Mouse (Mus musculus): ENCODE data around the gene Kif6. TPM values are rescaled to one million over a fixed set of nuclear protein-coding genes. Genes with fewer than 3 reads are reported as not detected.

Kif6 gene
- total RNA-seq, 2 experiments from 2014 or later, result 0.38 to 0.46 TPM

DNA sequence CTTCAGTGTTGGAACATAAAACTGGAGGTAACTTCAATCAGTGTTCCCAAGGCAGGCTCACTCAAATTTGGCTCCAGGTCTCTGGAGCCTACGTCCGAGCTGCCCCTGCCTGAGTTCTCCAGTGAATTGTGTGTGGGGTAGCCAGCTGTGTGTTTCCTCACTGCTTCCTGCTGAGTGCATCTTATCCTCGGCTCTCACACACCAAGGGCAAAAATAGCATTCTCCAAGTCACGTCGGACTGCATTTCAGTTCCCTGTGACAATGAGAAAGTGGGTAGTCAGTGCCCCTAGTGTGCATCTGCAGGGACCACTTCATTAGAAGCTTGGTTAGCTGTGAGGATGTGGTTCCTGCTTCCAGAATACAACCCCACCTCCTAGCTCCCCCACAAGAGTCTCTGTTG lies 222.5 kb downstream of the Kif6 start:
- no peak for DNase-seq (ENCODE audit: low spot score in 2 of 2)

GRCm38 (mm10) chr17:49839243-49839642 lies 224.3 kb downstream of the Kif6 start:
- DNase-seq (ENCODE audit: low spot score in 2 of 2), result no peak

GRCm38 (mm10) chr17:49851210-49851609 lies 236.3 kb downstream of the Kif6 start:
- DNase-seq (ENCODE audit: low spot score in 2 of 2), result no peak

DNA sequence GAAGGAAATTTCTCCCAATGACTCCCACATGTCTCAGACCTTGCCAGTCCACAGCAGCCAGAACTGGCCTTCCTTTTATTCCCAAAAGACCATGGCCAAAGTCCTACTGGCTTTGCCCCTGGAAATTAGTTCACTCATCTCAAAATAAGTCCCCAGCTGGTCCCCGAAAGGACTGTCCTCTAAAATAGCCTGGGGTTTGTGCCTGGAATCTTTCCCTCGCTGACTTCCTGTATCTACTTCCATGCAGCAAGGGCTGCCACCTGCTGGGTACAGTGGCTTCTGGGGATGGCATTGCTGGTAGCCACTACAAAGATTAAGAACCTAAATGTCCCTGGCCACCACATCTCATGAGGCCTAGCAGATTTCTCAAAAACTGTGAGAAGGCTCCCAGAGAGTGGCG lies 237.2 kb downstream of the Kif6 start:
- DNase-seq (ENCODE audit: low spot score in 2 of 2), result no peak

DNA sequence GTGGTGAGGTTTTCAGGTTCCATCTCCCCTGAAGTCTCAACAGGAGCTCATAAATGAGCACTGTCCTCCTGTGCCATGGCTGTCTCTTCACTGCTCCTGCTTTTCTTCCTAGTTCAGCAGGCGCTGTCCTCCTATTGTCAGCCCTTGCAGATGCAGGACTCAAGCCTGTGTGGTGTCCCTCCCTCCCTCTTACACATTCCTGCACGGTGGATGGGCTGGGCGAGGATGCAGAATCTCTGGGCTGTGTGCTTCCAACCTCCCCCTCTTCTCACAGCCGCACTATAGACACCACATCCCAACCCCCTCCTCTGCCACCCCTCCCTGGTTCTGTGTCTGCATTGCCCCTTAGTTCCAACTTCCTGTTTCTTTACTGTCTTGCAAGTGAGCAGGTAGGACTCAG lies 240.8 kb downstream of the Kif6 start:
- no peak for DNase-seq (ENCODE audit: low spot score in 2 of 2)

DNA sequence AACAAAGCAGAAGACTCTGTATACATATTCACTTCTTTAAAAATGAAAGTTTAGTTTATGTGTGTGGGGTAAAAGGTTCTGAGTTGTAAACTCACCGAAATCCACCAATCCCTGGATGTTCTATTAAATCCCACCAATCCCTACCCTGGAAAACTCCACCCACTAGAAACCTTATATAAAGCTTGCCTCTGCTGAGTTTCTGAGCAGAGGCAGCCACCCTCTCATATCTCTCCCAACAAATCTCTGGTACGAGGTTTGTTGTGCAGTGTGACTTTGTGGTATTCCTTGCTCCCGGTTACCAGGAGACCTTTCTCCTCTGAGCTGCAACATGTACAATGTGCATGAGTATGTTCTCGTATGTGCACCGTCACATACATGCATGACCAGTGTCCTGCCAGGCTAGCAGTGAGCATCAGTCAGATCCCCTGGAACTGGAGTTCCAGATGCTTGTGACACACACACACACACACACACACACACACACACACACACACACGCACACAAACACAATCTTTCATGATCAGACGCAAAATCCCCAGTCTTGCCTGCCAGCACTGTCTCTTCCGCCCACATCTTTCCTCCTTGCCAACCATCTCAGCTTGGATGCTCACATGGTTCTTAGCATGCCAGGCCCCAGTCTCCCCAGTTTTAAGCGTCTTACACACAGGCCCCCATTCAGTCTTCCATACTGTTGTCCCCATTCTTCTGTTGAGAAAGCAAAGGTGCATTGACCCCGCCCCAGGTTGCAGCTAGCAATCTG lies 245.3 kb downstream of the Kif6 start:
- DNase-seq (ENCODE audit: low spot score in 2 of 2), result no peak

GRCm38 (mm10) chr17:49863597-49863996 lies 248.7 kb downstream of the Kif6 start:
- no peak for DNase-seq (ENCODE audit: low spot score in 2 of 2)

GRCm38 (mm10) chr17:49865604-49866003 lies 250.7 kb downstream of the Kif6 start:
- DNase-seq (ENCODE audit: low spot score in 2 of 2), result no peak

- DNase-seq (ENCODE audit: low spot score in 2 of 2), result no peak
Measured at GRCm38 (mm10) chr17:49866653-49867215, 251.8 kb downstream of the Kif6 start.

DNA sequence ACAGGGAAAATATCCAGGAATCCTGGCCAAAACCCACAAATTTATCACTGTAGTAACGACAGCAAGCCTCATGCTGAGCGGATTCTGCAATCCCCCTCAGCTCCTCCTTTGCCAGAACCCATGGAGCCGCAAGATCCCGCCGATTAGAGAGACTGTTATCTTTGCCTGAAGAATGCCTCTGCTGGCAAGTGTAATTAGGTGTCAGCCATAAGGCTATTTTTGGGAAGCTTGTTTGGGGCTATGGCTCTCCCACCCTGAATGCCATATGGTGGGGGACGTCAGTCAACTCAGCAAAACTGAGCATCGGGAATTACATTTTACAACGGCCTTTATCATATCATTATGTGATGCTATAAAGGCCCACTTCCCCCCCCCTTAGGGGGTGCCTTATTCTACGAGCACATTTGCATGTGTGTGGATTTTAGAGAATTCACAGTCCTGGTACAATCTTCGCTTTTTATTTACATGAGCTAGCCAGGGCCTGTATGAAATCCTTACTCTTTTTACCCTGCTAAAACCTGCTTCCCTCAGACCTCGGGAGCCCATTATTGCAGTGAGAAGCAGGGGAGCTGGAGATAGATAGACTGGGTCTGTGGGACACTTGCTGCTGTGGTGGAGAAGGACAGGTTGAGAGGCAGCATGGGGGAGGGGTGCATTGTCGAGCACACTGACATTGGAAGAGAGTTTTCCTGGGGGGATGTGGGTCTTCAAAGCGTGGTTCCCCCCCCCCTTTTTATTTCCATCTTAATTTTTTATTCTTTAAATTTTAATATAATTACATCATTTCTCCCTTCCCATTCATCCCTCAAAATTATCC lies 252.6 kb downstream of the Kif6 start:
- no peak for DNase-seq (ENCODE audit: low spot score in 2 of 2)

GRCm38 (mm10) chr17:49869246-49869645 lies 254.3 kb downstream of the Kif6 start:
- DNase-seq (ENCODE audit: low spot score in 2 of 2), result no peak

- DNase-seq (ENCODE audit: low spot score in 2 of 2), result no peak
Measured at GRCm38 (mm10) chr17:49872305-49872704, 257.4 kb downstream of the Kif6 start.

GRCm38 (mm10) chr17:49874746-49875145 lies 259.8 kb downstream of the Kif6 start:
- no peak for DNase-seq (ENCODE audit: low spot score in 2 of 2)

- DNase-seq (ENCODE audit: low spot score in 2 of 2), result no peak
Measured at GRCm38 (mm10) chr17:49875401-49875800, 260.5 kb downstream of the Kif6 start.

DNA sequence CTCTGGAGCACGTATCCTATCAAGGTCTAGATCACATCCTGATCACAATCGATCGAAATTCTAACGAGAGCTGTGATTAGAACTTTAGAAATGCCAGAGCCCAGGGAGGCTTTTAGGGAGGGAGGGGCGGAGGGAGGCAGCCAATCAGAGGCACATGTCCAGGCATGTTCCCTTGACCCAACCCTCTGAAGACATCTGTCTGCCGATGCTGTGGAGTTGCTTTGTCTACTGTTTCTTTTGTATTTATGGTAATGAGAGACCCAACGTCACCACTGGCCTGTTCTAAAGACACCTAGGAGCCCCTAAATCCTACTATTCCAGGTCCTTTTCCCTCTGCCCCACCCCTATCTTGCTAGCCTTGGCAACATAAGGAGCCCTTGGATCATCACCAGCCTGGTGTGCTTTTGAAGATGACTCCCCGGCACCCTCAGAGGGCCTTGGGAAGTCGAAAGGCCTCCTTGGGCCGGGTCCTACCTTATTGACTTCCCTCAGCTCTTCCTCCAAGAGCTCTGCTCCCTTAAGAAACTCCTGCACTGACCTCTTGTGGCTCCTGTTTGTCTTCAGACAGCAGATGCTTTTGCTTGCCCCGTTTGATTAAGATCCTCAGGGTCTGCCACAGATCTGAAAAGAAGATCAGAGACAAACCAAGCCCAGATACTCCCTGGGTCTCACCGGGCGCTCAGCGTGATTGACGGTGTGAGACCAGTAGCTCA lies 261.2 kb downstream of the Kif6 start:
- no peak for DNase-seq (ENCODE audit: low spot score in 2 of 2)

GRCm38 (mm10) chr17:49880919-49881744 lies 266.2 kb downstream of the Kif6 start:
- DNase-seq (ENCODE audit: low spot score in 2 of 2), result no peak

- DNase-seq (ENCODE audit: low spot score in 2 of 2), result no peak
Measured at GRCm38 (mm10) chr17:49881796-49882195, 266.9 kb downstream of the Kif6 start.

- no peak for DNase-seq (ENCODE audit: low spot score in 2 of 2)
Measured at GRCm38 (mm10) chr17:49883136-49883755, 268.3 kb downstream of the Kif6 start.

DNA sequence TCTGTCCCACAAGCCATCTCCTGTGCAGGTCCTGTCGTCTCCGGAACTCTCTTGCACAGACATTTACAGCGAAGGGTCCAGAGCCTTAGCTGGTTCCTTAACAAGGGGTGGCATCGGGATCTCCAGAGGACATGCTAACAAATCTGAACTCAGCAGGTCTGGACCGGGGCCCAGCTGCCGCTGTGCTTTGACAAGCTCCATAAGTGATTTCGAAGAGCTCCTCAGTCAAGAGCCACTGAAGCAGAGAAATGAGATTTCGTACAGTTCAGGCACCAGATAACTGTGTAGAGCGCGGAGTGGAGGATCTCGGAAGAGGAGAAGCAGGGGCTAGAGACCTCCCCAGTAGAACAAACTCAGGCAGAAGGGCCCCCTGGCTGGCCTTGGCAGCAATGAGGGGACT lies 270.1 kb downstream of the Kif6 start:
- no peak for DNase-seq (ENCODE audit: low spot score in 2 of 2)

GRCm38 (mm10) chr17:49889629-49890028 lies 274.7 kb downstream of the Kif6 start:
- DNase-seq (ENCODE audit: low spot score in 2 of 2), result no peak
